Mouse (Mus musculus) midbrain, postnatal 0 days (tissue): ENCODE results near the gene Shprh. TPM values are rescaled to one million over a fixed set of nuclear protein-coding genes. Genes with fewer than 3 reads are reported as not detected.
"Not testable (repeated sequence)": the region's sequence is repeated elsewhere in the genome, so short reads cannot be mapped to it uniquely, and the experiment has no call there.

Experiments used
- ATAC-seq: fragments of 200-750 bp; cut with Nextera tagmentation; 2 replicates; pipeline ENCODE4 v1.8.0; 2017; ENCODE audit warnings: moderate number of reproducible peaks, mild to moderate bottlenecking, moderate TSS enrichment, moderate library complexity; ENCODE audit not compliant: low FRiP score
- DNase-seq: peaks from one replicate; pipeline ENCODE4 v3.0.0-alpha.2; 2015; ENCODE audit warnings: low spot score
- H3K27ac ChIP-seq: fragments of 300-500 bp; sonication (generic); 2 replicates; pipeline ENCODE4 v1.5.1; 2014; ENCODE audit warnings: low read depth, mild to moderate bottlenecking, low read length, mixed read lengths
- H3K27me3 ChIP-seq: fragments of 300-500 bp; sonication (generic); 2 replicates; pipeline ENCODE4 v1.6.1; 2014; ENCODE audit warnings: low read length, control low read depth, mixed read lengths; ENCODE audit not compliant: insufficient read depth
- H3K36me3 ChIP-seq: fragments of 300-500 bp; sonication (generic); 2 replicates; pipeline ENCODE4 v1.6.1; 2014; ENCODE audit warnings: low read length, control low read depth, mixed read lengths; ENCODE audit not compliant: insufficient read depth
- H3K4me1 ChIP-seq: fragments of 300-500 bp; sonication (generic); 2 replicates; pipeline ENCODE4 v1.6.1; 2014; ENCODE audit warnings: mild to moderate bottlenecking, control low read depth, antibody characterized with exemption, low read length, mixed read lengths; ENCODE audit not compliant: insufficient read depth
- H3K4me2 ChIP-seq: fragments of 300-500 bp; sonication (generic); 2 replicates; pipeline ENCODE4 v1.6.1; 2014; ENCODE audit warnings: low read depth, mild to moderate bottlenecking, low read length, mixed read lengths; ENCODE audit not compliant: poor library complexity, severe bottlenecking
- H3K4me3 ChIP-seq: fragments of 300-500 bp; sonication (generic); 2 replicates; pipeline ENCODE4 v1.5.1; 2014; ENCODE audit warnings: low read depth, mild to moderate bottlenecking, low read length, moderate library complexity
- H3K9ac ChIP-seq: fragments of 300-500 bp; sonication (generic); replicated peaks from 2 replicates; pipeline ENCODE4 v1.6.1; 2014; ENCODE audit warnings: mild to moderate bottlenecking, low read length, moderate library complexity, mixed read lengths; ENCODE audit not compliant: poor library complexity, severe bottlenecking
- H3K9me3 ChIP-seq: fragments of 300-500 bp; sonication (generic); 2 replicates; pipeline ENCODE4 v1.6.1; 2016; ENCODE audit warnings: low read length, control low read depth
- CTCF ChIP-seq: IDR thresholded peaks from 2 replicates; pipeline ENCODE4 v1.5.1; 2016; ENCODE audit warnings: antibody characterized with exemption, mild to moderate bottlenecking
- WGBS: fragments of 180-500 bp; shearing (Covaris S2); extraction: QIAGEN DNeasy Blood & Tissue Kit; methylation state at CpG from one replicate; pipeline ENCODE4 v1.1.7; 2014; 5-methylcytosine and 5-hydroxymethylcytosine counted together
- polyA plus RNA-seq: library from polyadenylated mRNA; unstranded; fragments of >200 nt; fragmentation: Nextera tagmentation; extraction: Ambion mirVana; gene quantifications from 2 replicates; pipeline ENCODE4 v1.2.1, GENCODE M21; 2015
- total RNA-seq: library from RNA; depleted of rRNA; stranded (reverse); fragments of >200 nt; gene quantifications from 2 replicates; pipeline ENCODE4 v1.2.3, GENCODE M21; 2014; rRNA removed

The Shprh gene
- total and polyA plus RNA-seq, 2 experiments from 2014 or later: 14.4 to 29.0 TPM

DNA sequence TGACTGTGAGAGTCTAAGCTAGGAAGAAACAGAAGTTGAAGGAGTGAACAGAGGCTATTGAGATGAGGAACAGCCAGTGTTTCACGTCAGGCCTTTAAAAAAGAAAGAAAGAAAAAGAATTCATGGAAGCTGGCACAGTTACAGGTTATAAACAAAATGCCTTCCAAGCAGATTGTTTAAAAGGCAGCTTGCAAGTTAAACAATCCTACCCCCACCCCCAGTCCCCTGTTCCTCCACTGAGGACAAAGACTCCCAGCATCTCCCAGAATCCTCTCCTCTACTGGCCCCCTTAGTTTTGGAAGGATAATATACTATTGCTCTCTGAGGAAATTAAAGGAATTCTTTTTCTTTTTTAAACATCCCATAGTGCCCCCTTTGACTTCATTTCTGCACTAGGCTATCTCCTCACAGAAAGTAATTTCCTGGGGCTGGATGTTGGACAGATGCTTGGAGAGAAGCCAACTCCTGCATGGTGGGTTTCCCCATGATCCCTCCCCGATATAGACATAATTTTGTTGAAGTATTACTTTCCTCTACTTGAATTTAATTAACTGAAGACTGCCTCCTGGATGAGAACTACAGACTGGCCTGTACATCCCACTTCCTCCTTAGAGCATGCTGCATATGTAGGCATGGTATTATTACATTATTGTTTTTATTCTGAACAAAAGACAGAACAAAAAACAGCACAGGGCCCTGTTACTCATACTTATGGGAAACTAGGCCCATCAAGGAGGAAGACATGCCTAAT lies 101.2 kb downstream of the Shprh start:
- H3K27ac ChIP-seq: no peak overlapping the region
- no peaks in the 10 kb centered on the region for H3K36me3 ChIP-seq
- H3K9ac ChIP-seq: no peak overlapping the region
- no peaks in the 10 kb centered on the region for H3K4me1 ChIP-seq
- no peak for TF ChIP-seq CTCF
- no peak overlapping the region for H3K4me2 ChIP-seq
- no peaks in the 10 kb centered on the region for H3K27me3 ChIP-seq
- no peak overlapping the region for H3K4me3 ChIP-seq
- no peaks in the 10 kb centered on the region for H3K9me3 ChIP-seq
- ATAC-seq: no peak
- no peak for DNase-seq
- 56% methylated on average over 2 of the region's 2 CpGs for WGBS

GRCm38 (mm10) chr10:11253581-11253980 lies 104.4 kb downstream of the Shprh start:
- H3K27me3 ChIP-seq, H3K4me3 ChIP-seq, H3K4me2 ChIP-seq, H3K27ac ChIP-seq, ATAC-seq, DNase-seq, H3K9ac ChIP-seq, H3K9me3 ChIP-seq, H3K36me3 ChIP-seq, H3K4me1 ChIP-seq: not testable (repeated sequence)
- 88% methylated on average over 4 of the region's 4 CpGs for WGBS

DNA sequence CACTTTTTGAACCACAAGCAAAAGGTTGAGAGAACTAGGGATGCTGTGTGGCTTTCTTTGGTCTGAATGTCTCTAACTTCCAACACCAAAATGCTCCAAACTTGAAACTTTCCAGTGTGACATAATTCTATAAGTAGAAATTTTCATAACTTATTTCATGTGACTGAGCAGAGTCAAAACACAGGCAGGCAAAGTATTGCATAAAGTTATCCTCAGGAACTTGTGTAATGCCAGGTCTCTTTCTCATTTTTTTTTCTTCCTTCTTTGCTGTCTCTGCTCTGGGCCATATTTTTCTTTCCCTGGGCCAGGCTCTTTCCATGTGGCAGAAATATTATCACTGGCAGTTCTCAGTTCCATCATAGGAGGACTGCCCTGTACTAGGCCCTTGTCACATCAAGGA lies 110.9 kb downstream of the Shprh start:
- no peak overlapping the region for H3K4me2 ChIP-seq
- no peaks in the 10 kb centered on the region for H3K36me3 ChIP-seq
- H3K9ac ChIP-seq: no peak overlapping the region
- no peak for ATAC-seq
- no peak overlapping the region for H3K4me3 ChIP-seq
- no peaks in the 10 kb centered on the region for H3K27me3 ChIP-seq
- H3K27ac ChIP-seq: no peak overlapping the region
- no peak for TF ChIP-seq CTCF
- H3K4me1 ChIP-seq: no peaks in the 10 kb centered on the region
- no peak for DNase-seq
- no peaks in the 10 kb centered on the region for H3K9me3 ChIP-seq

DNA sequence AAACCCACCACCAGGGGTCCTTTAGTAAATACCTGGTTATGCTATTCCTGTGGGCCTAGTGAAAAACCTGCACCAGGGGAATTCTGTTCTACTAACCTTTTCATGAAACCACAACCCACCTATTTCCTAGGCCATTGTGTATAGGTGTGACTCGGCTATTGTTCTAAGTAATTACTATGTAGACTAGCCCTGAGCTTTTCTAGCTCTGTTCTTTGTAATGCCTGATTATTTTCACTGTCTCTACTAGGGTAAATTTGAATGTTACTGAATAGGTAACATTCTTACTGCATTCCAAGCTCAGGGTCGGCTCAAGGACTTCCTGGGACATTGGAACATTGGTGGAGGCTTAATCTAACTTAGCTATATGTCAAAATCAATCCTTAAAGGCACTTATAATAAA lies 113.1 kb downstream of the Shprh start:
- WGBS: 86% methylated on average over 2 of the region's 2 CpGs
- not testable (repeated sequence) for H3K27ac ChIP-seq, ATAC-seq, H3K9ac ChIP-seq, DNase-seq, H3K4me3 ChIP-seq, H3K4me2 ChIP-seq, H3K4me1 ChIP-seq, H3K36me3 ChIP-seq, H3K27me3 ChIP-seq, H3K9me3 ChIP-seq

DNA sequence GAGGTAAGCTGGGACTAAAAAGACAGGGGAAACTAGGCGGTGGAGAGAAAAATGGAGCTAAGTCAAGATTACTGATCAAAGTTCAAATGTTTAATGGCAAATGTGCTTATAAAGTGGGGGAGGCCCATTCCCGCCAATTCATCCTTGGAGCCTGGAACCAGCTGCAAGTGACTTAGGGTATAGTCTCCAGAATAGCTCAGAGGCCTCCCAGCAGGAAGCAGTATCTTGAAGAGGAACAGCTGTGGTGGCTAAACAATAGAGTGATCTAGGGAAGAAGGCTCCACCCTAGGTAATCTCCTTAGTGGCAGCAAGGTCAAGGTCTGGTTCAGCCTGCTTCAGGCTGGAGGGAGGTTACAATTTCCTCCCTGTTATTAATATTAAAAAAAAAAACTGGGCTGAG lies 114.6 kb downstream of the Shprh start:
- ATAC-seq, H3K36me3 ChIP-seq, DNase-seq, H3K4me3 ChIP-seq, H3K9me3 ChIP-seq, H3K4me2 ChIP-seq, H3K27ac ChIP-seq, H3K9ac ChIP-seq, H3K27me3 ChIP-seq, H3K4me1 ChIP-seq: not testable (repeated sequence)
- WGBS: 74% methylated on average over 2 of the region's 2 CpGs

Other genes with a start within 250 kb of the Shprh start
- 27.4 and 30.1 TPM in 2 replicates for gene Grm1, start 67.1 kb upstream of the Shprh start, total RNA-seq
- 14.8 and 16.5 TPM in 2 replicates for gene Grm1, start 67.1 kb upstream of the Shprh start, polyA plus RNA-seq
- 9.0 and 13.4 TPM in 2 replicates for gene Fbxo30, start 131.9 kb downstream of the Shprh start, total RNA-seq
- gene Fbxo30, start 131.9 kb downstream of the Shprh start, polyA plus RNA-seq: 8.2 and 9.0 TPM in 2 replicates
- 38.1 and 41.9 TPM in 2 replicates for gene Epm2a, start 194.0 kb downstream of the Shprh start, total RNA-seq
- gene Epm2a, start 194.0 kb downstream of the Shprh start, polyA plus RNA-seq: 3.1 and 3.8 TPM in 2 replicates